Mouse (Mus musculus): Measurements from ENCODE around the gene Pde7b. TPM values are rescaled to one million over a fixed set of nuclear protein-coding genes. Genes with fewer than 3 reads are reported as not detected.

Gene Pde7b
- polyA plus RNA-seq, 1 experiment from 2014 or later, result 2.1 TPM

DNA sequence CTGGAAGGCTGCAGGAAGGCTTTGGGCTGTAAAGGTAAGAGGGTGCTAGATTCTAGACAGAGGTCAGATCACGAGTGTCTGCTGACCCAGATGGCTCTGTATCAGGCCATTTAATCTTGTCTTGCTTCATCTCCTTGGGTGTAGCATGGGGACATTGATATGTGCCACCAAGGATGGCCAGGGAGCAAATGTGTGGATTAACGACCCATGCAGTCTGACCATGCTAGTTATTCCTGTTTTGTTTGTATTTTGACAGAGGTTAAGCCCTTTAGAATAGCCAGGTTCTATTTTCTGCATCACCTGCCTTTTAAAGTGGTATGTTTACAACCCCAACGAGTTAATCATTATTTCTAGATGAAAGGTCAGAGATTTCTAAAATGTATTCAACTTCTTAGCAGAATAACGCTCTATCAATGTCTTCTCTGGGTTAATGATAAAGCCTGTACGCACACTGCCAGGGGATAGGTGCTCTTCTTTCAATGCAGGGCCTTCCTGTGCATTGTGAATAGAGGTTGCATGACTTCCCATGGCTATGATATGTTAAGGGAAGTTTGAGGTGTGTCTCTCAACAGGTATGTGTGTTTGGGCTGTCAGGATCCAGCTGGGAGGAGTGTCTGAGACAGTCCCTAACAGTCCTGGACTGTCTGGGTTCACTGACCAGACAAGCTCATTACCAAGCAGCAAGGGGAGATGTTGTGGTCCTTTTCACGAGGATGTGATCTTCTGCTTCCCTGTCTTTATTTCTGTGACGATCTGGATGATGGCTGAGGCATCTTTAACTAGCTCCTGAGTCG is 103.0 kb downstream of the Pde7b start:
- Histone ChIP-seq H3K4me1 (replicated peaks) (no peaks in the 10 kb centered on the region), H3K36me3 (no peaks in the 10 kb centered on the region), H3K4me3 (no peak overlapping the region), H3K27me3 (ENCODE audit: insufficient read depth, poor library complexity, severe bottlenecking) (no peaks in the 10 kb centered on the region), H3K9me3 (no peaks in the 10 kb centered on the region), H3K27ac (no peak overlapping the region)
- no peak for DNase-seq (ENCODE audit: low spot score)
- 84% methylated on average over 8 of the region's 8 CpGs for WGBS

DNA sequence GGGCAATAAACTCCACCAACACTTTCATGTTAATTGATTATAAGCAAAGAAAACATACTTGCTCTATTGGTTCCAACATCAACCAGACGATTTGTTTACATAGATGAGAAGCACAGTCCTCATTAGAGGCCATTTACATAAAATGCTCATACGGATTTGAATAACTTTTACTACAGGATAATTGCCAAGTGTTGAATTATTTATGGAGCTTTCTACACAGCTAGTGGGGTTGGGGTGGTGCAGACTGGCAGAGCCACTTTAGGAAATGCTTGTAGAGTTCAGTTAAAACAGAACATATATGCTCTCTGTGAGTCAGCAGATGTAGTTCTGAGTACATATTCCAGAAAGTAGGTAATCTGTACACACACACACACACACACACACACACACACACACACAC is 118.9 kb downstream of the Pde7b start:
- no peak for DNase-seq (ENCODE audit: low spot score)
- WGBS, result 88% methylated on average over 2 of the region's 2 CpGs
- Histone ChIP-seq H3K4me3 (no peak overlapping the region), H3K9me3 (no peaks in the 10 kb centered on the region), H3K27ac (no peak overlapping the region), H3K4me1 (replicated peaks) (peaks cover 3% of the 10 kb centered on the region; the same call in 1 of the 2 replicates), H3K27me3 (ENCODE audit: insufficient read depth, poor library complexity, severe bottlenecking) (no peaks in the 10 kb centered on the region), H3K36me3 (no peaks in the 10 kb centered on the region)

DNA sequence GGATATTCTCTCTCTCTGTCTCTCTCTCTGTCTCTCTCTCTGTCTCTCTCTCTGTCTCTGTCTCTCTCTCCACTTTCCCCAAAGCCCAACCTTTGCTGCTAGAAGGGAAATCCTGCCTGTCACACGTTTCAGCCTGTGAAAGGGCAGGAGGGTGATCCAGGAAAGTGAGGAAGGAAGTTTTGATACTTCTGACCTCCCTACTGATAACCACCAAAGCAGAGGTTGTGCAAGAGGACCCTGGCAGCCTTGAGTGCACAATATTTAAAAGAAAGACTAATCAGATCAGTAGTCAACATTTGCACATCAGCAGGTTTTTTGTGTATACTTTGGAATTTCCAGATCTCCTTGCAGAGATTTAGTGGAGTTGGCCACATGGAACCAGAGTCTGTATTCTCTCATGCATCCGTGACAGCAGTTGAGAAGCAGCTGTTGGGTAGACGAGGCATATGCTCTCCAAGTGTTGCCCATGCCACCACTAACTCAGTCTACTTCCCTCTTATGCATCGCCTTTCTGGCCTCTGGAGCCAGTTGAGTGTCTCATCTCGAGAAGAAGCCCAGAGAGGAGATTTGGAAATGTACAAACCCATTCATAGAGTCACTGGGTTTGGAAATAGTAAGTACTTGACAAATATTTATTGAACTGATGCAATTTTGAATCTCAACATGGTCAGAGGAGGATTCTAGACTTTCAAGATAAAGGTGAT is 129.6 kb downstream of the Pde7b start:
- no peaks in the 10 kb centered on the region for H3K27me3 ChIP-seq (ENCODE audit: insufficient read depth, poor library complexity, severe bottlenecking)

DNA sequence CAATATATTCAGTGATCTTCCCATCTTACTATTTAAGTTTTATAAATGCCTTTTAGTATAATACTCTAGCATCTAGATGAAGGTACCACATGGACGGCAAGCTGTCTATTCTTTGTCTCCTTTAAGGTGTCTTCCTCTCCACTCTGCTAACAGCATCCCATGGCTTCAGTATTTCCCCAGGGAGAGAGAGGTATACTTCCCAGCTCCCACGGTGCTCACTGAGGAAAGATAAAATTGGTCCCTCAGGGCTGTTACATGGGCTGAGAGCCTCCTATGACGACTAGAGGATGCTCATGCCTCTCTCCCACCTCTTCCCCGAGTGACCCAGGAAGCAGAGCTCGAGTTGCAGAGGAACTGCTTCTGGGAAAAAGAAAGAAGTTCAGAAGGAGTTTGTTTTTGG is 130.9 kb downstream of the Pde7b start:
- H3K27me3 ChIP-seq (ENCODE audit: insufficient read depth, poor library complexity, severe bottlenecking), result no peaks in the 10 kb centered on the region
- 67% methylated on average over 5 of the region's 5 CpGs for WGBS
- no peak overlapping the region for H3K27ac ChIP-seq
- H3K36me3 ChIP-seq, result no peaks in the 10 kb centered on the region
- no peaks in the 10 kb centered on the region for H3K9me3 ChIP-seq
- no peaks in the 10 kb centered on the region for H3K4me1 ChIP-seq (replicated peaks)
- DNase-seq (ENCODE audit: low spot score), result no peak
- H3K4me3 ChIP-seq, result no peak overlapping the region

More for the DNA sequence above, 129.6 kb downstream of the Pde7b start:
- Histone ChIP-seq H3K4me1 (replicated peaks) (no peaks in the 10 kb centered on the region), H3K4me3 (no peak overlapping the region), H3K36me3 (no peaks in the 10 kb centered on the region), H3K9me3 (no peaks in the 10 kb centered on the region), H3K27ac (no peak overlapping the region)
- DNase-seq (ENCODE audit: low spot score), result no peak
- 78% methylated on average over 5 of the region's 5 CpGs for WGBS

DNA sequence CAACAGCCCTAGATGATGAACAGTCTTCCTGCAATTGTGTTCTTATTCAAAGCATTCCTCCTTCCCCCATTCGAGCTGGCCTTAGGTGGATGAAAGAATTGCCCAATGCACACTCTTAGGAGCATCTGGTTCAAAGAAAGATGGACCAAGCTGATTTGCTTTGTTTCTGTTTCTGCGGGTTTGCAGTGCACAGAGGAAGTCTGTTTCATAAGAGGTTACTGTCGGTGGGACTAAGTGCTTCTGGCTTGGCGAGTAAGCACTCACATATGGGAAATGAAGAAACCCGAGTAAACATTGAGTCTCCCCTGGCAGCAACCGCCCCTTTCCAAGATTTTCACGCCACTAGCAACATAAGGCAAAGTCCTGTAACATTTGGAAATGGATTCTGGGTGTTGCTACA is 134.8 kb downstream of the Pde7b start:
- WGBS, result 77% methylated on average over 7 of the region's 7 CpGs

DNA sequence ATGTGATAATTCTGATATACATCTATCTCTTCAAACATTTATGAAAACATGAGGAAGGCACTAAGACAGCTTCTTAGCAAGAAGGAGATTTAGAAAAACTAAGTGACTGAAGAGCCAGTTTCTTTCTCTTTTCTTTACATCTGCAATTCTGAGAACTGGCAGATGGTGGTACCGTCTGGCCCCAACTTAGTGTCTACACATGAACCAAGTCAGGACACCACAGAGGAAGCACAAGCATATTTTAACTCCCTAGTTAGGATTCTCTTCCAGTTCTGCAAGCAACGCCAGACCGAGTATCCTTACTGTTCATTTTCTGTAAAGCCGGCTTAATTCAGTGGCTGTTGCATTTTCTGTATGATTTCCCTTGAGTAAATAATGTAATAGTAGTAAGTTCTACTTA is 138.9 kb downstream of the Pde7b start:
- Histone ChIP-seq H3K36me3 (no peaks in the 10 kb centered on the region), H3K4me3 (no peak overlapping the region), H3K27me3 (ENCODE audit: insufficient read depth, poor library complexity, severe bottlenecking) (no peaks in the 10 kb centered on the region), H3K4me1 (replicated peaks) (no peaks in the 10 kb centered on the region), H3K27ac (no peak overlapping the region), H3K9me3 (no peaks in the 10 kb centered on the region)
- DNase-seq (ENCODE audit: low spot score), result no peak
- WGBS, result 91% methylated on average over 4 of the region's 4 CpGs

More for the DNA sequence above, 134.8 kb downstream of the Pde7b start:
- Histone ChIP-seq H3K27ac (no peak overlapping the region), H3K4me1 (replicated peaks) (no peaks in the 10 kb centered on the region), H3K4me3 (no peak overlapping the region), H3K27me3 (ENCODE audit: insufficient read depth, poor library complexity, severe bottlenecking) (no peaks in the 10 kb centered on the region), H3K9me3 (no peaks in the 10 kb centered on the region), H3K36me3 (no peaks in the 10 kb centered on the region)
- no peak for DNase-seq (ENCODE audit: low spot score)

DNA sequence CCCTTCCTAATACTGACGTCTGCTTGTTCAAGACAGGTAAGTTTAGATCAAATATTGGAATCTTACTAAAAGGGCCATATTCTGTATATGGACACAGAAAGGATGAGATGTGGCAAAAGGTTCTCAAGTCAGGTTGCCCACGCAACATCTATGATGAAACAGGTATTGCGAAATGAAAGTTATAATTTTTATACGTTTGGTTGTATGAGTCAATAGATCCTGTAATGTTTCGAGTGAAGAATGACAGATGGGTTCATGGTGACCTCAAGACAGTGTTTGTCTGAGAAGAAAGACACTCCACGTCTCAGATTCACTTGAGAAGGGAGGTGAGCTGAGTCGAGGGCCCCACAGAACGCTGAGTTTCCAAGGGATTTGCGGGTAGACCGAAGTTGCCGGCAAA is 149.9 kb downstream of the Pde7b start:
- no peak overlapping the region for H3K27ac ChIP-seq
- H3K36me3 ChIP-seq, result no peaks in the 10 kb centered on the region
- H3K27me3 ChIP-seq (ENCODE audit: insufficient read depth, poor library complexity, severe bottlenecking), result no peaks in the 10 kb centered on the region
- no peaks in the 10 kb centered on the region for H3K4me1 ChIP-seq (replicated peaks)
- no peak overlapping the region for H3K4me3 ChIP-seq
- WGBS, result 94% methylated on average over 11 of the region's 11 CpGs
- H3K9me3 ChIP-seq, result no peaks in the 10 kb centered on the region
- DNase-seq (ENCODE audit: low spot score), result no peak

DNA sequence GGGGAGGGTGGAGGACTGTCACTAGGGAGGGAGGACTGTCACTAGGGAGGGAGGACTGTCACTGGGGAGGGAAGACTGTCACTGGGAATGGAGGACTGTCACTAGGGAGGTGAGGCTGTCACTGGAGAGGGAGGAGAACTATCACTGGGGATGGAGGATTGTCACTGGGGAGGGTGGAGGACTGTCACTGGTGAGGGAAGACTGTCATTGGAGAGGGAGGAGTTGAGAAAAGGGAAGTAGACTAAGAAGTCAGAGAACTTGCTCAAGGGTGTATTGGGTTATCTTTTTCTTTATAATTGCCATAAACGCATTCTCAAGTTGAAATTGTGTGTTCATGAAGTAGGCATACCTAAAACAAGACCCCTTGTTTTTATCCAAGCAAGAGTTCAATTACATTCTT is 150.5 kb downstream of the Pde7b start:
- 83% methylated on average over 1 of the region's 1 CpGs for WGBS
- Histone ChIP-seq H3K36me3 (no peaks in the 10 kb centered on the region), H3K4me3 (no peak overlapping the region), H3K4me1 (replicated peaks) (no peaks in the 10 kb centered on the region), H3K27me3 (ENCODE audit: insufficient read depth, poor library complexity, severe bottlenecking) (no peaks in the 10 kb centered on the region), H3K9me3 (no peaks in the 10 kb centered on the region), H3K27ac (no peak overlapping the region)
- DNase-seq (ENCODE audit: low spot score), result no peak

DNA sequence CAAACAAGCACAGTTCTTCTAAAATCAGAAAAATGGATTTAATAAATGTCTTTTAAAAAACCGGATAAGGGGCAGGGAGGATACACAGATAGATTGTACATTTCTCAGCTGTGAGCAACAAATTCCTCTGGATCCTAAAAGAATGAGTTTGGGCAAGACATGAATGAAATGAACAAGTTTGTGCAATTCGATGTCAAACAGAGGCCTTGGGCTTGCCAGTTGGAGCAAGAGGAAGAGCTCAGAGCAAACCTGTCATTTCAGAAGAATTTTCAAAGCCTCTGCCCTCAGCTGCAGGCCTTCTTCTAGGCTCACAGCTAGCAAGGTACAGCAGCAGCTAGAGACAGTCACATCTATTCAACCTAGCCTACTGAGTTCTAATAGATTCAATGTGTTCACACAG is 153.4 kb downstream of the Pde7b start:
- H3K9me3 ChIP-seq, result no peaks in the 10 kb centered on the region
- H3K36me3 ChIP-seq, result no peaks in the 10 kb centered on the region
- WGBS, result 91% methylated on average over 2 of the region's 2 CpGs

DNA sequence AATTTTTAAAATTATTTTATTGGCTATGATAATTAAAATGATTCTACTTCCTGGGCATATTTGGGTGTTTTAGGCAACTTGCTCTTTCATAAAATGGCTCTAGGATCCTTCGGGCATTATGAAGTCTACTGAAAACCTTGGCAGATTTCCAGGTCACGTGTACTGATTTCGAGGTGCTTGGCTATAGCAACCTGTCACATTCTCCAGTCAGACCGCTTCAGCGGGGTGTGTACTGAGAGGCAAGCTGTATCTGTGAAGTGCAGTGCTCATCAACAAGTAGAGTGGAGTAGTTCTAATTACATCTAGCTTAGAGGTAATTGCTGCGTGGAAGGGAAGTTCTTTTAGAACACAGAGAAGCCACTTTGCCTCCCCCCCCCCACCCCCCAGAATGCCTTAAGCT is 156.2 kb downstream of the Pde7b start:
- no peaks in the 10 kb centered on the region for H3K4me1 ChIP-seq (replicated peaks)
- no peaks in the 10 kb centered on the region for H3K27me3 ChIP-seq (ENCODE audit: insufficient read depth, poor library complexity, severe bottlenecking)
- no peak for DNase-seq (ENCODE audit: low spot score)
- H3K4me3 ChIP-seq, result no peak overlapping the region
- 92% methylated on average over 6 of the region's 6 CpGs for WGBS
- no peaks in the 10 kb centered on the region for H3K9me3 ChIP-seq
- no peak overlapping the region for H3K27ac ChIP-seq
- H3K36me3 ChIP-seq, result no peaks in the 10 kb centered on the region

More for the DNA sequence above, 153.4 kb downstream of the Pde7b start:
- H3K27ac ChIP-seq, result no peak overlapping the region
- H3K4me3 ChIP-seq, result no peak overlapping the region
- no peaks in the 10 kb centered on the region for H3K27me3 ChIP-seq (ENCODE audit: insufficient read depth, poor library complexity, severe bottlenecking)
- H3K4me1 ChIP-seq (replicated peaks), result no peaks in the 10 kb centered on the region
- no peak for DNase-seq (ENCODE audit: low spot score)

DNA sequence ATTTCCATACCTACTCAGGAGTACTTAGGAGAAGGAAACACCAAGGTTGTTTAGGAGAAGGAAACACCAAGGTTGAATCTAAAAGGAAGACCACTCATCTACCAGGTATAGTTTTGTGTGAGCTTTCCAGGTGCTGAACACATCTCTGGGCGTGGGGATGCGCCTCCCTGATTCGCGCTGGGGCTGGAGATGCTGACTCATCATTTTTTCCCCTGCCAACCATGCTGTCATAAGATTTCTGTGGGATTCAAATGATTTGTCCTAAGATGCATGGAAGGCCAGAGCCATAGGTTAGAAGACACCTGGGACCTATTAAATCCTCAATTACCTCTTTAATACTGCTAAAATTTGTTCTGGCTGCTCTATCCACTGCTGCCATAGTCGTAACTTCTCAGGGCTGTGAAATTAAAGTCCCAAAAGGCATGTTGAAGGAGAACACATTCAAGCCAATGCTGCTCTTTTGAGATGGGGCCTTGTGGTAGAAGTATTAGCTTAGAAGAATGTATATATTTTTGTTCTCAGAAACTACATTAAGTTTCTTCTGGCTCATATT is 157.1 kb downstream of the Pde7b start:
- H3K36me3 ChIP-seq, result no peaks in the 10 kb centered on the region
- 92% methylated on average over 5 of the region's 5 CpGs for WGBS
- H3K4me3 ChIP-seq, result no peak overlapping the region
- no peaks in the 10 kb centered on the region for H3K4me1 ChIP-seq (replicated peaks)
- DNase-seq (ENCODE audit: low spot score), result no peak
- H3K27ac ChIP-seq, result no peak overlapping the region
- no peaks in the 10 kb centered on the region for H3K9me3 ChIP-seq
- no peaks in the 10 kb centered on the region for H3K27me3 ChIP-seq (ENCODE audit: insufficient read depth, poor library complexity, severe bottlenecking)

DNA sequence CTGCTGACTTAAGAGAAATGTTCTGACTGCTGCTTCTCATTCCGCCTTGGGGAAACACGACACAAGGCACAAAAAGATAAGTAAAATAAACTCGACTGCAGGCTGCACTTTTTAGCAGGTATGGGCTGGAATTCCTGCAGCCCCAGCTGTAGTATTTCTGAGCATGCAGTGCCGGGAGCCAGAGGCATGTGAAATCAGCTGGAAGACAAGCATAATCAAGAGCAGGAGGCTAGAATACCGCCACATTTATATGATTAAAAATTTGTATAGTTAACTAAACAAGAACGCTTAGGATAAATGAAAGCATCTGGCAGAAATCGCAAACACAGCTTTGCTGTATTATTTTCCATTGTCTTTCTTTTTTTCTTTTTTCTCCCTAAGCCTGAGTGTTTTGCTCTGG is 168.4 kb downstream of the Pde7b start:
- no peak for DNase-seq (ENCODE audit: low spot score)
- no peak overlapping the region for H3K27ac ChIP-seq
- WGBS, result 74% methylated on average over 7 of the region's 7 CpGs
- H3K4me1 ChIP-seq (replicated peaks), result 0 out of 2 replicates have a peak, but pooled peaks cover under 1% of the 10 kb centered on the region
- H3K36me3 ChIP-seq, result no peaks in the 10 kb centered on the region
- no peaks in the 10 kb centered on the region for H3K9me3 ChIP-seq
- H3K27me3 ChIP-seq (ENCODE audit: insufficient read depth, poor library complexity, severe bottlenecking), result no peaks in the 10 kb centered on the region
- H3K4me3 ChIP-seq, result no peak overlapping the region

DNA sequence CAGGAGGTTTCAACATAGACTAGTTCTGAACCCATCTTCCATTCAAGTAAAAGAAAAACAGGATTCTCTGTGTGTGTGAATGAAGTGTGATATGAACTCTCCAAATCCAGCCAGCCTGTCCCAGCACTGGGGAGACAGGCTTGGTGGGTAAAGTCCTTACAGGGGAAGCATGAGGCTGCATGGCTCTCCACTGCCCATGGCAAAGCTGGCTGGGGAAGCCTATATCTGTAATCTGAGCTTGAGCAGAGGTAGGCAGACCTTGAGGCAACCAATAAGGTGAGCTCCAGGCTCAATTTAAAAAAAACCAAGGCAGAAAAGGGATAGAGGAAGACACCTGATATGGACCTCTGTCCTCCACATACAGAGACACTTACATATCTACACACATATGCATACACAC is 173.5 kb downstream of the Pde7b start:
- peaks cover 37% of the 10 kb centered on the region for H3K4me1 ChIP-seq (replicated peaks)

More for the DNA sequence above, 173.5 kb downstream of the Pde7b start:
- H3K27me3 ChIP-seq (ENCODE audit: insufficient read depth, poor library complexity, severe bottlenecking), result peaks cover 14% of the 10 kb centered on the region; the same call in 1 of the 2 replicates
- H3K36me3 ChIP-seq, result no peaks in the 10 kb centered on the region
- H3K4me3 ChIP-seq, result no peak overlapping the region
- no peaks in the 10 kb centered on the region for H3K9me3 ChIP-seq
- DNase-seq (ENCODE audit: low spot score), result no peak
- H3K27ac ChIP-seq, result no peak overlapping the region

Measured in hindbrain, embryonic 10.5 days (tissue).